Mouse (Mus musculus) cerebellum, adult 18-20 months (tissue): ENCODE results near the gene Traip.

Experiments used
- DNase-seq, 2 experiments: peaks; one replicate each; pipeline ENCODE4 v3.0.0; 2021

Traip gene

DNA sequence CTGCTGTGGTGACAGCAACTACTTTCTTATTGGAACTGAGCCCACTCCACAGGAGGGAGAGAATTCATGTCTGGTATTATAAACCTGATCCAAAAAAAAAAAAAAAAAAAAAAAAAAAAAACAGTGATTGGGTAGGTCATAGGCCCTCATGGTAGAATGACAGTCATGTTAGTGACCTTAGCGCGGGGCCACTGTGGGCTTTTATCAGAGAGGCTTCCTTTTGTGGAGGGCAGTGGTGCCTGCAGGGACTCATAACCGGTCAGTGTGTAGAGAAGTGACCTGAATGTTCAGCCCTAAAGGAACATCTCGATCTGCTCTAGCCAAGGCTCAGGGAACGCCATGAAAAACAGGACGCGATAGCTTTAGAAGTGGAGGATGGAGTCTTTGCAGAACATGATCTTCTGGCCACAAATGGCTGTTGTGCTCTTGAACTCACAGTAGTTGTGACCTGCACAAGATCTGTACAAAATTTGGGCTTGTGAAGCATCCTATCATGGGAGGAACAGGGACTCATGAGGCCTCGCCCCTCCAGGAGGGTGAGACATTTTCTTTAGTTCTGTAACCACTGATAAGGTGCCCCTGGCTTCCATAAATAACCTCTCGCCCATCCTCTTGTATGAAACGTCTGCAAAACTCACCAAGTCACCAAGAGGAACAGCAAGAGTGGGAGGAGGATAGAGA is 24.7 kb downstream of the Traip start:
- DNase-seq: no peak

GRCm38 (mm10) chr9:107975399-107976386 is 25.8 kb downstream of the Traip start, which contains the start of gene Uba7:
TSS of gene Uba7 (plus strand) at chr9:107975505.
- DNase-seq: no peak

DNA sequence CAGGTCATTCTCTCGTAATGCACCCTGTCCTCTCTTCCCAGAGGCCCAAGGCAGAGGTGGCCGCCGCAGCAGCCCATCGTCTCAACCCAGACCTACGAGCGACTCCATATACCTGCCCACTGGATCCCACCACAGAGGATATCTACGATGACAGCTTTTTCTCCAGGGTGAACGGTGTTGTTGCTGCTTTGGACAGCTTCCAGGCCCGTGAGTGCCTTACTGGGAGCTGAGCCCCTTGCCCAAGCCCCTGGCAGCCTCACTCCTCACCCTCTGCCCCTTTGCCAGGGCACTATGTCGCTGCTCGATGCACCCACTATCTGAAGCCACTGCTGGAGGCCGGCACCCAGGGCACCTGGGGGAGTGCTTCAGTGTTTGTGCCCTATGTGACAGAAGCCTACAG is 28.9 kb downstream of the Traip start:
- DNase-seq: no peak

GRCm38 (mm10) chr9:107981684-107982605 is 32.0 kb downstream of the Traip start:
- DNase-seq: no peak

GRCm38 (mm10) chr9:107982681-107983346 is 32.9 kb downstream of the Traip start, which contains the start of gene Gm20661:
TSS of gene Gm20661 (plus strand) at chr9:107983058.
- no peak for DNase-seq

- DNase-seq: no peak
These were observed 33.5 kb downstream of the Traip start for GRCm38 (mm10) chr9:107983421-107983890.

DNA sequence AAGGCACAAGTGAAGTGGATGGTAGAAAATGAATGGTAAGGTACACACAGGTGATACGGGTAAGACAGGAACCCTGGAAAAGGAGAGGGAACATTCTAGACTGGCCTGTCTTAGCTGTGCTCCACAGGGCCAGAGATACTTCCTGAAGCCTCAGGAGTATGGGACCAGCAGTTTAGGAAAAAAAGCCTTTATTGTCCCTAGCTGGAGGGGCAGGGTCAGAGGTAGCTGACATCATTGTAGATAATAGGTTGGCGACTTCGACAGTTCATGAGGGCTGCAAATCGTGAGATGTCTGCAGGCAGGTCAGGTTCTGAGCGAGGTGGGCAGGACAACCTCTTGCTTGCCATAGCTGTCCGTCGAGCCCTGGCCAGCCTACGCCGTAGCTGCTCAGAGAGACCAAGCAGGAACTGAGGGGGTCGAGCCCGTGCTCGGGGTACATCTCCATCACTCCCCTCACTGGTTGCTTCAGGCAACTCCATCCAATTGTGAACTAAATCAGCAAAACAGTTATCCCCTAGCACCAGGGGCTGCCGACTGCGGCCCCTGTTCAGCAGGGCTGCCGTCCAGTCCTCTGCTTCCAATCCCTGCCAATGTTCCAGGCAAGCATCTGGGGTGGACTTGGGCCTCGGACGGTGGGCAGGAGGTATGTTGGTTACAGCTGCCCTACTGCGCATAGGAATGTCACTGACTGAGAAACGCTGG is 34.3 kb downstream of the Traip start:
- DNase-seq: no peak

- no peak for DNase-seq
These were observed 34.8 kb downstream of the Traip start for GRCm38 (mm10) chr9:107984754-107985055.

- DNase-seq: peak; percentile 69 to 72
These were observed 35.5 kb downstream of the Traip start, which contains the start of gene Inka1 for GRCm38 (mm10) chr9:107985131-107986119. TSS of gene Inka1 (minus strand) at chr9:107985879.

DNA sequence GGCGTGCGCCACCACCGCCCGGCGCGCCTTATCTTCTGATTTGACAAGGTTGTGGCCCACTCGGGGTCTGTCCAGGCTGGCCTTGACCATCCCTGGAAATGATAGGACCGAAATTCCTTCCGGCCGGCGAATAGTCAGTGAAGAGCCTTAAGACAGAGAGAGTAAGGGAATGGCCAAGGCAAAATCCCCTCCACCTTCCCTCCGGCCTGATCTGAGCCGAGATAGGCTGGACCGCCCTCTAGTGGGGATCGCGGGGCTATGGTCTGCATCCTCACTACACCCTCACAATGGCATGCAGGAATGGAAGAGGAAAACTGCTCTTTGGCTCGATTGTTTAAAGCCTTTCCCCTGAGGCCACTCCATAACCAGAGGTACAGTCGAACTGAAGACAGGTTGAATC is 36.4 kb downstream of the Traip start:
- DNase-seq: peak; percentile 84 to 85

GRCm38 (mm10) chr9:107987950-107988349 is 38.0 kb downstream of the Traip start:
- no peak for DNase-seq

DNA sequence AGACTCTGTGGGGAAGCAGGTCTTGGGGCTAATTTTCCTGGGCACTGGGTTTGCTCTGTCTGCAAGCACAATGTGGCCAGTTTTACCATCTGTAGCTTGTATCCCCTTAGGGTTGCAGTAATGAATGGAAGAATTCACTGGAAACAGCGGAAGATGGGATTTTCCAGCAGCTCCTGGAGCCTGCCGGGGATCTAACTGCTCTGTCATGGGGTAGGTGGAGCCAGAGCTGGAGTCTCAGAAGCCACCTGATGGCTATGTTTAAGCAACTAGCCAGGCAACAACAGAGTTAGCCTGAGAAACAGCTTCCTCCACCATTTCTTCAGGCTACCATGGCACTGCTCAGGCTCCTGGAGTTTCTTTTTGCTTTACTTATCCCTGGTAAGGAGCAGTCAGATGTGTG is 42.3 kb downstream of the Traip start, which contains the start of gene Cdhr4:
Gene Cdhr4, plus strand, starts transcription at position 301 of the 400 bp plus-strand sequence.
- no peak for DNase-seq

DNA sequence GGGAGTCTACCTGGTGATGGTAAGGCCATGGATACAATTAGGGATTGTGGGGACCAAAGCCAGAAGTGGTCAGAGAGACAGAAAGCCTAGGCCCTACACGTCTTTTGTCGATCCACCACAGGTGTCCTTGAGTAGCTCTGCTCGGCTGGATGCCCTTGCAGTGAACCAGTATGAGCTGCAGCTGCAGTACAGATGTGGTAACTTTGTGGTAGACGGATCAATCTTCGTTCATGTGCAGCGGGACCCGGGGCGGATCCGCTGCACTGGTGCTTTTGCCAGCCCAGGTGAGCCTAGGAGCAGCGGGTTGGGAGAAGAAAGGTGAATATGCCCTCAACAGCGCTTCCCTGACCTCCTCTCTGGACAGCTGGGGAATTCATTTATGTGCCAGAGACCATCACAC is 43.1 kb downstream of the Traip start:
- DNase-seq: no peak

- DNase-seq: no peak
These were observed 44.5 kb downstream of the Traip start for GRCm38 (mm10) chr9:107994464-107994863.

DNA sequence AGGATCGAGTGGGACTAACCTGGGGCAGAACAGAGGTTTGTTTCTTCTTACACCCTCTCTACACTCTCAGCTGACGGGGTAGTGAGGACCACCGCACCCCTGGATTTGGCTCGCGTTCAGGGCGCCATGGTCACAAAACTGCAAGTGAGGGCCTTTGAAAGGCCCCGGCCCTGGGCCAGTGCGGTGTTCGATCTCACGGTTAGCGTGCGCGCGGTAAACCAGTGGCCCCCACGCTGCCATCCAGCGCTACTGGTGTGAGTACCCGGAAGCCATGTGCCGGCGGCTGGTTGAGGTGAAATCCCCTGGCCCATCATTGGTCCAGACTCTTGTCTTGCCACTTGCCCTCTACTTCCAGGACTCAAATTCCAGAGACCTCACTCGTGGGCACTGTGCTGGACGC is 45.6 kb downstream of the Traip start:
- no peak for DNase-seq

DNA sequence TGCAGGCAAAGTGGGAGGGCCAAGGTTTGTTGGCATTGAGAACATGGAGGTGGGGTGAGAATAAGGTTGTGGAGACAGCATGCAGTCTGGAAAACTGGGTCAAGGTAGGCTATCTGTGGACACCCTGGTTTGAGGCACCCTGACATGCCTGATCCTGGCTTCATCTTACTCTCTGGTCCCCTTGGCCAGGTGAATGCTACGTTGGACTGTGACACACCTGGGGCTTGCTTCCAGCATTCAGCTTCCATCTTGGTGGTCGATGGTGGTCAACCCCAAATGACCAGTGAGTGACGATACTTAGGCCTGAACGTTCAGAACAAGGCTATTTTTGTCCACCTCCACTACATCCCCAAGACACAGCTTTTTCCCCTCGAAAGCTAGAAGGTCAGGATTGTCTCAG is 46.1 kb downstream of the Traip start, which contains the start of gene Gm20662:
Gene Gm20662, plus strand, starts transcription at position 301 of the 400 bp plus-strand sequence.
- no peak for DNase-seq

DNA sequence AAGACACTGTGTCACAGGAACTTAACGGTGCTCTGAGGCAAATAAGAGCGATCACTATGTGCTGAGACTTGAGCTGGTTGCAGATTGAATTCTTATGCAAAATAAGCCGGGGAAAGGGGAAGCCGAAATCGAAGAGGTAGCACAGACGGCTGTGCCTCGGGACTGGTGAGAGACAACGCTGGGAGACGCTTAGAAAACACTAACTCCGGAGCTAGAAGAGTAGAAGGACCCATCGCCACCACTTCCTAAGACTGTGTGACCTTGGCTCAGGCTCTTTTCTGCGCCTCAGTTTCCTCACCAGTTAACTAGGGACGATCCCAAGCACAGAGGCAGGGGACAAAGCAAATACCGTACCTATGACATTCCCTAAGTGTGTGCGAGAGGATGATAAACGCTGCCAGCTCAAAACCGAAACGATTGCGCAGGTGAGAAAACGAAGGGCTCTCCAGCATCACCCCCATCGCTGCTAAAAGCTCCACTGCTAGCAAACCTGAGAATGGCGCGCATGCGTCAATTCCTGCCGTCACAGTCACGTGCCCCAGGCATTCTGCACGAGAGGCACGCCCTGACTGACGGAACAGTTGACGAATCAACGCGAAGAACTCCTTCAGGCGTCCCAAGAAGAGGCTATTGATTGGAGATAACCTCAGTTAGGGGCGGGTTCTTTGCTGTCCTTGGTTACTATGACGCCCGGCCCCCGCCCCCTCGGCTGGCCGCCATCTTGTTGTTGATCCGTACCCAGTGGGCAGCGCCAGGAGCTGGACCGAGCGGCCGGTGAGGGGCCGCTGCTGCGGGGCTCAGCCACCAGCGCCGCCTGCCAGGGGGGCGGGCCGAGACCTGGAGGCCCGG is 52.2 kb downstream of the Traip start, which contains the start of gene Ip6k1:
Gene Ip6k1, plus strand, starts transcription at position 580 of the 849 bp plus-strand sequence.
- DNase-seq: peak; percentile 100

DNA sequence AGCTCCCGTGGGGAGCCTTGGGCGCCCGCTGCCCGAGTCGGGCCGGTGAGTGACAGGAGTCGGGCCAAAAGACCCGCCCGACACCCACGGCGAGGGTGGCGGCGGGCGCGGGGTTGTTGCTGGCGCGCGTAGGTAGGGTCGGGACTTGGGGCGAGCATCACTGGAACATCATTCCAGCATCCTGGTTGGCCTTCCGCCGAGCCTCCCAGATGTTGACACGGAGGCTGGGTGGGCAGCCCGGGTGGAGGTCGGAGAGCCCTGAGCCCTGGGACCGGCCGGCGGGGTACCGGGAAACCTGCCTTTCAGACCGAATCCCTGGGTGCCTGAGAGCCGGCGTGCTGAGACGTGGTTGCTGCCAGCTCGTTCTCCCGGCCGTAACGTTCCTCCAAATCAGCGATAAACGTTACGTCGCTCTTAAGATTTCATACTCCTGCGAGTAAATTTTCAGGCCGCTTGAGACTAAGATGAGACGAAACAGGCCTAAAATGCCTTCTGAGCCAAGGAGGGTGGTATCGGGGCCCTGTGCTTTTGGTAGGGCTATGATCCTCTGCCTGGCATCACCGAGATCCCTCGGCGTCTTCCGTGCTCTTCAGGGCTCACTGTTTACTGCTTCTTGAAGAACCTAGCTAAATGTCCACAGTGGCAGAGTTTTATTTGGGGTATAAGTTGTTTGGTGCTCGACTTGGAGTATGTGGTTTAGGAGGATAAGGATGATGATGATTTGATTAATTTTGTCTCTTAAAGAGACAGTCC is 53.0 kb downstream of the Traip start:
- DNase-seq: peak in 1 of 2 experiments; percentile 19
